Mouse (Mus musculus) lung, postnatal 0 days (tissue): ENCODE data around the gene Akap17b.

Source experiments
- CTCF ChIP-seq: IDR thresholded peaks from 2 replicates; pipeline ENCODE4 v1.5.1; 2016; ENCODE audit warnings: antibody characterized with exemption, mild to moderate bottlenecking
- EP300 ChIP-seq: IDR thresholded peaks from 2 replicates; pipeline ENCODE4 v1.6.1; 2016; ENCODE audit warnings: antibody characterized with exemption, mild to moderate bottlenecking, control low read depth

- TF ChIP-seq CTCF (no peak), EP300 (no peak)
These were observed 45.5 kb downstream of the Akap17b start for GRCm38 (mm10) chrX:36599656-36600055.
